8 mouse cellular contexts compared by ENCODE assay signal in genomic region chr5:34550251-34550650, GRCm38 (mm10). TPM values are rescaled to one million over a fixed set of nuclear protein-coding genes. Genes with fewer than 3 reads are reported as not detected.
DNase-seq lines count a peak whose midpoint lies in the region; ATAC-seq lines count a peak whose summit lies in the region.

No protein-coding gene starts in this region.

- no peaks in the 10 kb centered on the region for H3K27me3 ChIP-seq in kidney, embryonic 15.5 days
- no peaks in the 10 kb centered on the region for H3K27me3 ChIP-seq in embryonic facial prominence, embryonic 11.5 days (ENCODE audit: control insufficient read depth, insufficient read depth, low read length)

- peak overlapping the region; percentile 95; the same call in 1 of the 2 replicates for H3K9ac ChIP-seq in kidney, embryonic 15.5 days
- H3K9ac ChIP-seq in embryonic facial prominence, embryonic 11.5 days (replicated peaks; ENCODE audit: low read length) = peak overlapping the region; percentile 98

- peak overlapping the region; percentile 86 for H3K4me2 ChIP-seq in kidney, embryonic 15.5 days
- peak overlapping the region; percentile 44 for H3K4me2 ChIP-seq in embryonic facial prominence, embryonic 11.5 days (ENCODE audit: low read depth, low read length)

- no peak for ATAC-seq in kidney, embryonic 15.5 days (replicated peaks; ENCODE audit: low FRiP score)
- ATAC-seq in embryonic facial prominence, embryonic 11.5 days (replicated peaks; ENCODE audit: insufficient number of reproducible peaks, low FRiP score, low TSS enrichment, low read depth) = no peak
- ATAC-seq in cerebellum, adult (ENCODE audit: insufficient number of reproducible peaks, low FRiP score, low TSS enrichment) = no peak

- 12% methylated on average over 6 of the region's 6 CpGs for WGBS in kidney, embryonic 15.5 days
- 12% methylated on average over 6 of the region's 6 CpGs for WGBS in embryonic facial prominence, embryonic 11.5 days

- no peak overlapping the region for H3K27ac ChIP-seq in kidney, embryonic 15.5 days
- H3K27ac ChIP-seq in embryonic facial prominence, embryonic 11.5 days (replicated peaks; ENCODE audit: low read depth, low read length) = no peak overlapping the region; the same call in 1 of the 2 replicates

- peaks cover 32% of the 10 kb centered on the region for H3K36me3 ChIP-seq in kidney, embryonic 15.5 days
- peaks cover 6% of the 10 kb centered on the region for H3K36me3 ChIP-seq in embryonic facial prominence, embryonic 11.5 days (replicated peaks; ENCODE audit: control insufficient read depth, insufficient read depth, low read depth, low read length)

- DNase-seq in kidney, postnatal 4 days = no peak
- peak; percentile 2 for DNase-seq in embryonic facial prominence, embryonic 11.5 days (ENCODE audit: low spot score)
- DNase-seq in induced T-regulatory cell, adult 2 months (ENCODE audit: low read depth) = peak; percentile 46
- DNase-seq in naive thymus-derived CD4-positive, alpha-beta T cell, adult 2 months (ENCODE audit: low read depth) = peak; percentile 45
- DNase-seq in left cerebral cortex, adult 8-10 months (ENCODE audit: low spot score in 2 of 2) = no peak
- no peak for DNase-seq in left cerebral cortex, postnatal 14 days (ENCODE audit: low spot score in 2 of 2)

- H3K9me3 ChIP-seq in kidney, embryonic 15.5 days (replicated peaks) = no peaks in the 10 kb centered on the region
- no peaks in the 10 kb centered on the region for H3K9me3 ChIP-seq in embryonic facial prominence, embryonic 11.5 days (replicated peaks; ENCODE audit: control insufficient read depth, low read length)

- intact Hi-C loops in left cerebral cortex, postnatal 14 days (cut with DNase I) = no loop called here

- H3K4me3 ChIP-seq in kidney, embryonic 15.5 days (replicated peaks) = peak overlapping the region; percentile 95
- H3K4me3 ChIP-seq in embryonic facial prominence, embryonic 11.5 days (ENCODE audit: low read depth, low read length) = peak overlapping the region; percentile 90

- H3K4me1 ChIP-seq in kidney, embryonic 15.5 days = peaks cover 15% of the 10 kb centered on the region
- no peaks in the 10 kb centered on the region; the same call in 1 of the 2 replicates for H3K4me1 ChIP-seq in embryonic facial prominence, embryonic 11.5 days (ENCODE audit: control insufficient read depth, insufficient read depth, low read length)

RNA-seq across cellular contexts. Expression of gene Add1, which starts 23.2 kb away (rescaled TPM):
- polyA plus RNA-seq in kidney, embryonic 15.5 days (2015; fragmentation: Nextera tagmentation; extraction: Ambion mirVana) = 178 and 200 TPM in 2 replicates
- polyA plus RNA-seq in embryonic facial prominence, embryonic 11.5 days (2014; fragmentation: Nextera tagmentation; extraction: Ambion mirVana) = 145 and 160 TPM in 2 replicates
- total RNA-seq in left cerebral cortex, adult 8-10 months (2022) = 100 to 1,000 TPM; 396 to 434 (median 416) TPM
- 100 to 1,000 TPM; 361 to 367 TPM for total RNA-seq in left cerebral cortex, postnatal 14 days (2021)

RNA-seq across cellular contexts. Expression of gene Sh3bp2, which starts 24.6 kb away (rescaled TPM):
- 7.6 and 10.3 TPM in 2 replicates for polyA plus RNA-seq in kidney, embryonic 15.5 days (2015; fragmentation: Nextera tagmentation; extraction: Ambion mirVana)
- polyA plus RNA-seq in embryonic facial prominence, embryonic 11.5 days (2014; fragmentation: Nextera tagmentation; extraction: Ambion mirVana) = 7.4 and 10.4 TPM in 2 replicates
- total RNA-seq in left cerebral cortex, adult 8-10 months (2022) = 1 to 10 TPM; 2.6 to 8.7 (median 4.6) TPM
- total RNA-seq in left cerebral cortex, postnatal 14 days (2021) = 1 to 10 TPM; 2.8 to 4.6 TPM

RNA-seq across cellular contexts. Expression of gene Tnip2, which starts 36.5 kb away (rescaled TPM):
- 18.4 and 21.9 TPM in 2 replicates for polyA plus RNA-seq in kidney, embryonic 15.5 days (2015; fragmentation: Nextera tagmentation; extraction: Ambion mirVana)
- 3.4 and 6.4 TPM in 2 replicates for polyA plus RNA-seq in embryonic facial prominence, embryonic 11.5 days (2014; fragmentation: Nextera tagmentation; extraction: Ambion mirVana)
- total RNA-seq in left cerebral cortex, adult 8-10 months (2022) = 10 to 100 TPM; 15.4 to 24.0 (median 20.9) TPM
- 10 to 100 TPM in 1 of 2 experiments, 1 to 10 TPM in 1; 9.2 to 11.7 TPM for total RNA-seq in left cerebral cortex, postnatal 14 days (2021)

Comparison
In these comparisons a context has a peak if more than half of its experiments do, and no peak if none do; other contexts are left out.
1. DNase-seq: peak in embryonic facial prominence, embryonic 11.5 days (single experiment), induced T-regulatory cell, adult 2 months (single experiment) and naive thymus-derived CD4-positive, alpha-beta T cell, adult 2 months (single experiment); none in kidney, postnatal 4 days (0 of 2), left cerebral cortex, adult 8-10 months (0 of 2) and left cerebral cortex, postnatal 14 days (0 of 2).